Mouse (Mus musculus) 3134 (cell line): ENCODE data around the gene H2-K1.
"Not testable (repeated sequence)": the region's sequence is repeated elsewhere in the genome, so short reads cannot be mapped to it uniquely, and the experiment has no call there.

Source experiments
- DNase-seq: peaks from one replicate; pipeline ENCODE4 v3.0.0-alpha.2; 2011; ENCODE audit warnings: low spot score; ENCODE audit not compliant: insufficient read length; ENCODE audit errors: extremely low read depth

H2-K1 gene

GRCm38 (mm10) chr17:34027656-34028223, 27.6 kb upstream of the H2-K1 start, which contains the start of gene H2-Ke6:
Gene H2-Ke6, minus strand, starts transcription at chr17:34028060.
- peak; percentile 32 for DNase-seq

GRCm38 (mm10) chr17:34026917-34027655, 26.9 kb upstream of the H2-K1 start:
- peak; percentile 35 for DNase-seq

- DNase-seq = peak; percentile 23
Measured at GRCm38 (mm10) chr17:34026221-34026620, 26.1 kb upstream of the H2-K1 start.

GRCm38 (mm10) chr17:34025756-34026151, 25.6 kb upstream of the H2-K1 start:
- peak; percentile 15 for DNase-seq

- no peak for DNase-seq
Measured at GRCm38 (mm10) chr17:34024861-34025755, 25.0 kb upstream of the H2-K1 start.

GRCm38 (mm10) chr17:34024317-34024821, 24.2 kb upstream of the H2-K1 start, which contains the start of gene Ring1:
Gene Ring1, minus strand, starts transcription at chr17:34024680.
- peak; percentile 85 for DNase-seq

- DNase-seq = no peak
Measured at GRCm38 (mm10) chr17:34023678-34024077, 23.5 kb upstream of the H2-K1 start.

GRCm38 (mm10) chr17:34022987-34023386, 22.8 kb upstream of the H2-K1 start:
- DNase-seq = peak; percentile 19

- DNase-seq = no peak
Measured at GRCm38 (mm10) chr17:34022414-34022783, 22.3 kb upstream of the H2-K1 start.

- DNase-seq = peak; percentile 16
Measured at GRCm38 (mm10) chr17:34021539-34022413, 21.6 kb upstream of the H2-K1 start.

GRCm38 (mm10) chr17:34013436-34013835, 13.3 kb upstream of the H2-K1 start:
- DNase-seq = no peak

GRCm38 (mm10) chr17:34010156-34010555, 10.0 kb upstream of the H2-K1 start:
- DNase-seq = no peak

- no peak for DNase-seq
Measured at GRCm38 (mm10) chr17:34006570-34006969, 6.4 kb upstream of the H2-K1 start.

- DNase-seq = no peak
Measured at GRCm38 (mm10) chr17:34003426-34003825, 3.3 kb upstream of the H2-K1 start.

GRCm38 (mm10) chr17:34000796-34001195, 649 bp upstream of the H2-K1 start:
- DNase-seq = not testable (repeated sequence)

- DNase-seq = peak; percentile 71
Measured at GRCm38 (mm10) chr17:33999341-34000149, 602 bp downstream of the H2-K1 start.

- DNase-seq = not testable (repeated sequence)
Measured at GRCm38 (mm10) chr17:33998697-33999096, 1.4 kb downstream of the H2-K1 start.

- DNase-seq = not testable (repeated sequence)
Measured at GRCm38 (mm10) chr17:33997025-33997424, 3.1 kb downstream of the H2-K1 start.

GRCm38 (mm10) chr17:33995651-33996050, 4.5 kb downstream of the H2-K1 start:
- no peak for DNase-seq
